In the genomic region with DNA sequence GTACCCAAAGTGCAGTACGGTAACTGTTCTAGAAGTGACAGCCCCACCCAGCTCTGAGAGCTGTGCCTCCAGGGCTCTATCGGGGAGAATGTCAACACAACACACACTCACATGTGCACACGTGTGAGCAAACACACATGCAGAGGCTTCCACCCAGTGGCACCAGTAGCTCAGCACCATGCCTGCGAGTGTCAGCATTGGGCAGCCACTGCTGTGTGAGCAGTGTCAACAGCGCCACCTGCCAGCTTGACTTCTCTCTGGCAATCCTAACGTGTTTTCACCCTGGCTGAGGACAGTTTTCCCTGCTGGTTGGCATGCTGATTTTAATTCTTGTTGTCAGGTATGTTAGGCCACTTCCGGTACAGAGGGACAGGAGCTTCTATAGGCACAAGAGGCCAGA, we compare ENCODE assay signal across 12 mouse cellular contexts. TPM values are rescaled to one million over a fixed set of nuclear protein-coding genes. Genes with fewer than 3 reads are reported as not detected.
DNase-seq lines count a peak whose midpoint lies in the region; TF ChIP-seq lines count a peak whose summit lies in the region.
"Had no signal": no experiment of that assay in that cellular context is flagged by ENCODE, and none has a peak within 500 bp of the region (broad histone marks: within the 10 kb centered on the region; RNA-seq: fewer than 3 reads in every experiment).

No protein-coding gene starts in this region.

- 39% methylated on average over 7 of the region's 7 CpGs for WGBS in cerebellum, adult 2 months
- WGBS in embryonic facial prominence, embryonic 10.5 days, result 50% methylated on average over 7 of the region's 7 CpGs

- TF ChIP-seq CTCF in cerebellum, adult 2 months (IDR thresholded peaks at IDR 0.05; ENCODE audit: borderline replicate concordance, insufficient read depth, low read depth, low read length), result peak; percentile 42; the same call in 1 of the 2 replicates
- TF ChIP-seq CTCF in layer of hippocampus, adult 2 months (conservative IDR thresholded peaks at IDR 0.05), result peak; percentile 45

- H3K4me1 ChIP-seq in cerebellum, adult 2 months (ENCODE audit: control insufficient read depth, insufficient read depth, low read length), result peaks cover 6% of the 10 kb centered on the region; the same call in 1 of the 2 replicates
- 0 out of 2 replicates have a peak, but pooled peaks cover under 1% of the 10 kb centered on the region for H3K4me1 ChIP-seq in embryonic facial prominence, embryonic 10.5 days
- H3K4me1 ChIP-seq: stomach, embryonic 15.5 days had no signal

- no peaks in the 10 kb centered on the region for H3K36me3 ChIP-seq in embryonic facial prominence, embryonic 10.5 days (replicated peaks)
- H3K36me3 ChIP-seq: stomach, embryonic 15.5 days had no signal

- H3K9me3 ChIP-seq in embryonic facial prominence, embryonic 10.5 days, result no peaks in the 10 kb centered on the region
- H3K9me3 ChIP-seq: stomach, embryonic 15.5 days had no signal

- no peaks in the 10 kb centered on the region for H3K27me3 ChIP-seq in cerebellum, adult 2 months (ENCODE audit: control insufficient read depth, insufficient read depth, low read length)
- peaks cover 23% of the 10 kb centered on the region for H3K27me3 ChIP-seq in embryonic facial prominence, embryonic 10.5 days (replicated peaks; ENCODE audit: low read depth, poor library complexity, severe bottlenecking)
- H3K27me3 ChIP-seq: stomach, embryonic 15.5 days had no signal

- DNase-seq in cerebellum, adult 2 months, result peak in 1 of 2 experiments; percentile 38
- no peak for DNase-seq in cerebellum, postnatal 4 days (ENCODE audit: low spot score in 2 of 2)
- no peak for DNase-seq in layer of hippocampus, adult 2 months (ENCODE audit: low spot score in 2 of 2)
- no peak for DNase-seq in layer of hippocampus, adult 18-20 months (ENCODE audit: low spot score in 2 of 2)
- peak; percentile 25 for DNase-seq in A20 (ENCODE audit: low read depth, low spot score)
- peak; percentile 25 for DNase-seq in embryonic facial prominence, embryonic 10.5 days (ENCODE audit: low spot score)
- no peak for DNase-seq in gastrocnemius, postnatal 25 days
- no peak for DNase-seq in spleen, postnatal 36 days (ENCODE audit: low spot score in 2 of 2)

- H3K27ac ChIP-seq in cerebellum, adult 2 months (ENCODE audit: insufficient read depth, low read length), result no peak overlapping the region
- H3K27ac ChIP-seq in layer of hippocampus, adult 2 months, result no peak overlapping the region
- no peak overlapping the region for H3K27ac ChIP-seq in embryonic facial prominence, embryonic 10.5 days (replicated peaks)
- H3K27ac ChIP-seq: stomach, embryonic 15.5 days had no signal

- no peak overlapping the region for H3K4me3 ChIP-seq in cerebellum, adult 2 months (replicated peaks; ENCODE audit: insufficient read depth, low read depth, low read length)
- H3K4me3 ChIP-seq in layer of hippocampus, adult 2 months, result no peak overlapping the region
- no peak overlapping the region for H3K4me3 ChIP-seq in embryonic facial prominence, embryonic 10.5 days
- H3K4me3 ChIP-seq: stomach, embryonic 15.5 days had no signal

- TF ChIP-seq POLR2A in cerebellum, adult 2 months (IDR thresholded peaks at IDR 0.05; ENCODE audit: borderline replicate concordance, insufficient read depth, low read length), result no peak

RNA-seq across cellular contexts. Expression of a gene that starts 5.9 kb away (rescaled TPM):
- polyA plus RNA-seq in cerebellum, adult 2 months (2012; rRNA removed), result 2.1 and 2.3 TPM in 2 replicates
- total RNA-seq in layer of hippocampus, adult 2 months (2021), result 1 to 10 TPM; 4.3 to 5.0 TPM
- total RNA-seq in layer of hippocampus, adult 18-20 months (2021), result 1 to 10 TPM; 4.0 to 4.1 TPM
- polyA plus RNA-seq in embryonic facial prominence, embryonic 10.5 days (2016; fragmentation: Nextera tagmentation; extraction: Ambion mirVana), result 0.20 and 0.40 TPM in 2 replicates
- total RNA-seq in gastrocnemius, postnatal 25 days (2021), result not detected
- total RNA-seq: heart, postnatal 25 days had no signal

RNA-seq across cellular contexts. Expression of a gene that starts 18.9 kb away (rescaled TPM):
- polyA plus RNA-seq in cerebellum, adult 2 months (2012; rRNA removed), result 0.05 TPM in 1 of 2 replicates, not detected in the other
- not detected for total RNA-seq in layer of hippocampus, adult 2 months (2021)
- under 1 TPM in 1 of 2 experiments, not detected in 1; 0.07 TPM for total RNA-seq in layer of hippocampus, adult 18-20 months (2021)
- polyA plus RNA-seq in embryonic facial prominence, embryonic 10.5 days (2016; fragmentation: Nextera tagmentation; extraction: Ambion mirVana), result 0.05 TPM in 1 of 2 replicates, not detected in the other
- total RNA-seq in gastrocnemius, postnatal 25 days (2021), result not detected
- total RNA-seq: gastrocnemius, postnatal 4 days; heart, postnatal 25 days had no signal
- polyA plus RNA-seq: stomach, embryonic 15.5 days had no signal

RNA-seq across cellular contexts. Expression of a gene that starts 31.8 kb away (rescaled TPM):
- 0.03 TPM in 1 of 2 replicates, not detected in the other for polyA plus RNA-seq in cerebellum, adult 2 months (2012; rRNA removed)
- not detected for total RNA-seq in layer of hippocampus, adult 2 months (2021)
- total RNA-seq in layer of hippocampus, adult 18-20 months (2021), result not detected
- not detected in 2 replicates for polyA plus RNA-seq in embryonic facial prominence, embryonic 10.5 days (2016; fragmentation: Nextera tagmentation; extraction: Ambion mirVana)
- not detected for total RNA-seq in gastrocnemius, postnatal 25 days (2021)
- total RNA-seq: gastrocnemius, postnatal 4 days; left cerebral cortex, postnatal 36 days had no signal

RNA-seq across cellular contexts. Expression of a gene that starts 42.3 kb away (rescaled TPM):
- polyA plus RNA-seq in cerebellum, adult 2 months (2012; rRNA removed), result not detected in 2 replicates
- not detected for total RNA-seq in layer of hippocampus, adult 2 months (2021)
- total RNA-seq in layer of hippocampus, adult 18-20 months (2021), result not detected
- polyA plus RNA-seq in embryonic facial prominence, embryonic 10.5 days (2016; fragmentation: Nextera tagmentation; extraction: Ambion mirVana), result not detected in 2 replicates
- not detected for total RNA-seq in gastrocnemius, postnatal 25 days (2021)
- total RNA-seq: gastrocnemius, postnatal 4 days; heart, postnatal 25 days; left cerebral cortex, postnatal 36 days had no signal
- polyA plus RNA-seq: stomach, embryonic 15.5 days had no signal

RNA-seq across cellular contexts. Expression of a gene that starts 43.9 kb away (rescaled TPM):
- not detected in 2 replicates for polyA plus RNA-seq in cerebellum, adult 2 months (2012; rRNA removed)
- total RNA-seq in layer of hippocampus, adult 2 months (2021), result not detected
- not detected for total RNA-seq in layer of hippocampus, adult 18-20 months (2021)
- not detected in 2 replicates for polyA plus RNA-seq in embryonic facial prominence, embryonic 10.5 days (2016; fragmentation: Nextera tagmentation; extraction: Ambion mirVana)
- not detected for total RNA-seq in gastrocnemius, postnatal 25 days (2021)
- total RNA-seq: heart, postnatal 25 days; left cerebral cortex, postnatal 36 days had no signal
- polyA plus RNA-seq: stomach, embryonic 15.5 days had no signal

Comparison
In these comparisons a context has a peak if more than half of its experiments do, and no peak if none do; other contexts are left out.
1. DNase-seq: peak in A20 (single experiment) and embryonic facial prominence, embryonic 10.5 days (single experiment); none in cerebellum, postnatal 4 days (0 of 2), layer of hippocampus, adult 2 months (0 of 2), layer of hippocampus, adult 18-20 months (0 of 2), gastrocnemius, postnatal 25 days (single experiment) and spleen, postnatal 36 days (0 of 2).
2. RNA of a gene that starts 5.9 kb away (total RNA-seq): 4.3 to 5.0 TPM in layer of hippocampus, adult 2 months and 4.0 to 4.1 TPM in layer of hippocampus, adult 18-20 months; not detected in gastrocnemius, postnatal 25 days; every median in the first group is over 4 times any median in the second.